12 mouse cellular contexts compared by ENCODE assay signal in genomic region chr1:33174646-33175435, GRCm38 (mm10).
DNase-seq lines count a peak whose midpoint lies in the region; ATAC-seq lines count a peak whose summit lies in the region.
"Had no signal": no experiment of that assay in that cellular context is flagged by ENCODE, and none has a peak within 500 bp of the region (broad histone marks: within the 10 kb centered on the region; RNA-seq: fewer than 3 reads in every experiment).

No protein-coding gene starts in this region.

- no peak overlapping the region for H3K27ac ChIP-seq in heart, embryonic 11.5 days (ENCODE audit: low read depth, low read length)
- H3K27ac ChIP-seq in limb, embryonic 10.5 days: no peak overlapping the region
- H3K27ac ChIP-seq: embryonic facial prominence, embryonic 13.5 days; liver, embryonic 13.5 days; stomach, embryonic 15.5 days had no signal

- no peak overlapping the region for H3K9ac ChIP-seq in heart, embryonic 11.5 days (ENCODE audit: low read depth, low read length)
- H3K9ac ChIP-seq: embryonic facial prominence, embryonic 13.5 days; liver, embryonic 13.5 days; stomach, embryonic 15.5 days had no signal

- peak; percentile 80 for DNase-seq in heart, adult 11 months
- DNase-seq in cerebellum, postnatal 36 days: peak; percentile 9 to 26
- peak; percentile 43 to 46 for DNase-seq in layer of hippocampus, postnatal 14 days (ENCODE audit: low spot score in 2 of 2)
- DNase-seq in retina, postnatal 1 day: peak; percentile 59
- DNase-seq in gastrocnemius, postnatal 36 days: no peak
- DNase-seq in limb, embryonic 10.5 days (ENCODE audit: low spot score): no peak
- DNase-seq: liver, embryonic 13.5 days had no signal

- no peaks in the 10 kb centered on the region for H3K4me1 ChIP-seq in heart, embryonic 11.5 days (ENCODE audit: control insufficient read depth, insufficient read depth, low read length)
- H3K4me1 ChIP-seq in limb, embryonic 10.5 days: no peaks in the 10 kb centered on the region
- H3K4me1 ChIP-seq: embryonic facial prominence, embryonic 13.5 days; liver, embryonic 13.5 days; stomach, embryonic 15.5 days had no signal

- H3K9me3 ChIP-seq in heart, embryonic 11.5 days (replicated peaks; ENCODE audit: control insufficient read depth, low read length): no peaks in the 10 kb centered on the region
- no peaks in the 10 kb centered on the region for H3K9me3 ChIP-seq in limb, embryonic 10.5 days (replicated peaks)
- H3K9me3 ChIP-seq: embryonic facial prominence, embryonic 13.5 days; liver, embryonic 13.5 days; stomach, embryonic 15.5 days had no signal

- H3K4me2 ChIP-seq in heart, embryonic 11.5 days: no peak overlapping the region
- H3K4me2 ChIP-seq: embryonic facial prominence, embryonic 13.5 days; liver, embryonic 13.5 days; stomach, embryonic 15.5 days had no signal

- no peak overlapping the region for H3K4me3 ChIP-seq in heart, embryonic 11.5 days (ENCODE audit: low read depth, low read length)
- no peak overlapping the region for H3K4me3 ChIP-seq in limb, embryonic 10.5 days
- H3K4me3 ChIP-seq: embryonic facial prominence, embryonic 13.5 days; liver, embryonic 13.5 days; stomach, embryonic 15.5 days had no signal

- ATAC-seq in heart, embryonic 11.5 days (replicated peaks; ENCODE audit: insufficient number of reproducible peaks, low FRiP score, low TSS enrichment): no peak
- no peak for ATAC-seq in monocyte, adult 5-6 weeks (replicated peaks; ENCODE audit: insufficient number of reproducible peaks, low FRiP score, low TSS enrichment, poor library complexity, severe bottlenecking)

- 55% methylated on average over 10 of the region's 10 CpGs for WGBS in heart, embryonic 11.5 days (ENCODE audit: insufficient replicate concordance)
- WGBS in limb, embryonic 10.5 days: 84% methylated on average over 10 of the region's 10 CpGs

- H3K36me3 ChIP-seq in heart, embryonic 11.5 days (ENCODE audit: control insufficient read depth, insufficient read depth, low read length): no peaks in the 10 kb centered on the region
- no peaks in the 10 kb centered on the region for H3K36me3 ChIP-seq in limb, embryonic 10.5 days
- H3K36me3 ChIP-seq: embryonic facial prominence, embryonic 13.5 days; liver, embryonic 13.5 days; stomach, embryonic 15.5 days had no signal

- H3K27me3 ChIP-seq in heart, embryonic 11.5 days (ENCODE audit: control insufficient read depth, insufficient read depth, low read length): no peaks in the 10 kb centered on the region
- H3K27me3 ChIP-seq in limb, embryonic 10.5 days (ENCODE audit: low read depth, poor library complexity, severe bottlenecking): no peaks in the 10 kb centered on the region
- H3K27me3 ChIP-seq: CH12.LX; embryonic facial prominence, embryonic 13.5 days; liver, embryonic 13.5 days; stomach, embryonic 15.5 days had no signal

- intact Hi-C loops in gastrocnemius, postnatal 36 days (cut with DNase I): no loop called here

Comparison
In these comparisons a context has a peak if more than half of its experiments do, and no peak if none do; other contexts are left out.
1. DNase-seq: peak in heart, adult 11 months (single experiment), cerebellum, postnatal 36 days (2 of 2), layer of hippocampus, postnatal 14 days (2 of 2) and retina, postnatal 1 day (single experiment); none in gastrocnemius, postnatal 36 days (0 of 2) and limb, embryonic 10.5 days (single experiment).